Mouse (Mus musculus): Measurements from ENCODE around the gene Gpr152.

Gene Gpr152

DNA sequence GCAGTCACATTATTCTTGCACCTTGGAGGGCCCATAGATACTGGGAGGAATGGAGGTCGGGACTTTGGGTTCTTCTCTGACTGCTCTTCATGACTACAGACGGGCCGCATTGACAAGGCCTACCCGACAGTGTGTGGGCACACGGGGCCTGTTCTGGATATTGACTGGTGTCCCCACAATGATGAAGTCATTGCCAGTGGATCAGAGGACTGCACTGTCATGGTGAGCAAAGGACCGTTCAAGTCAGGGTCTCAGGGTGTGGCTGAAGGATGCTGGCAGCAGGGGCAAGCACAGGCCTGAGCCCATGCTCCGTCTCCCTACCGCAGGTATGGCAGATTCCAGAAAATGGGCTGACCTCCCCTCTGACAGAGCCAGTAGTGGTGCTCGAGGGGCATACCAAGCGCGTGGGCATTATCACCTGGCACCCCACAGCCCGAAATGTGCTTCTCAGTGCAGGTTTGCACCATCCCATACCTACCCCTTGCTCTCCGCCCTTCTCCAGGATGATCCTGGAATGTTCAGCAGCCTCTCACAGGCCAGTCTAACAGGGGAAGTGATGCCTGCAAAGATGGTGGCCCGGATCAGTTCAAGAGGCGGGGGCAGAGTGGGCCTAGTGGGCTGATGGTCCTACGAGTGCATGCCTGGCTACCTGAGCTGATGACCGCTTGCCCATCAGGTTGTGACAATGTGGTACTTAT lies 10.3 kb downstream of the Gpr152 start:
- no peak for DNase-seq (ENCODE audit: extremely low read depth, low read depth, low spot score)

DNA sequence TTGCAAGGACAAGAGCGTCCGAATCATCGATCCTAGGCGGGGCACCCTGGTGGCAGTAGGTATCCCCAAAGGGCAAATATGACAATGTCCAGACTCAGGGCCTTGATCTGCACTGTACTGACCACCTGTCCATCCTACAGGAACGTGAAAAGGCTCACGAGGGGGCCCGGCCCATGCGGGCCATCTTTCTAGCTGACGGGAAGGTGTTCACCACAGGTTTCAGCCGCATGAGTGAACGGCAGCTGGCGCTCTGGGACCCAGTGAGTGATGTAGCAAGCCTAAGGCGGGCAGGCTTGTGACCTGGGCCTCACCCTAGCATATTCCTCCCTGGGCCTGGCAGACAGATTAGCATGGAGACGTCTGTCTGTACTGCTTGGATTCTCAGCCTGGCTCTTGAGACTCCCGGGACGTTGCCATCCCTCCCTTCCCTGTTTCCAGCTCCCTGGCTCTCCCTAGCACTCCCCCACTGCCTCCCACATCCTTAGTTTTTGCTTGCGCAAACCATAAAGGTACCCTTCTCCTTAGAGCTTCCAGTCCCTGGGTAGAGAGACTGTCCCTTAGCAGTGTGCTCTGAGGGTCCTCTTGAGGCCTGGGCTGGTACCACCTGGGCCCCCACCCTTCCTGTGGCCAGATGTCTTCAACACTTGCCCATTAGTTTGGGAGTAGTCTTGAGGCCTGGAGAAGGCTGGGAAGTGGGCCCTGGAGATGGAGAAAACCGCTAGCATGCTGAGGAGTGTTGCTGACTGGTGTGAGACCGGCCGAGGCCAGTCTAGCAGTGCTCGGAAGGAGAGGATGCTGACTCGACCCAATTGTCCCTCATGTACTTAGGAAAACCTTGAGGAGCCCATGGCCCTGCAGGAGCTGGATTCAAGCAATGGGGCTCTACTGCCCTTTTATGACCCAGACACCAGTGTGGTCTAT lies 11.2 kb downstream of the Gpr152 start:
- DNase-seq (ENCODE audit: extremely low read depth, low read depth, low spot score): no peak

DNA sequence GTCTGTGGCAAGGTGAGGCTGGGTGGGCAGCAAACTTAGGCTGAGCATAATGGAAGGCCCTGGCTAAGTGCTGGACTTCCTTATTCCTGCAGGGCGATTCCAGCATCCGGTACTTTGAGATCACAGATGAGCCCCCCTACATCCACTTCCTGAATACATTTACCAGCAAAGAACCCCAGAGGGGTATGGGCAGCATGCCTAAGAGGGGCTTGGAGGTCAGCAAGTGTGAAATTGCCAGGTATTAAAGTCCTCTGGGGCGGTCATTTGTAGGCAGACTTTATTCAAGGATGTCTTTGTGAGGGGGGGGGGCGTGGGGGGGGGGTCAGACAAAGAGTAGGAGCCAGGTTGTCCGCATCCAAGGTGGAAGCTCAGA lies 11.9 kb downstream of the Gpr152 start:
- no peak for DNase-seq (ENCODE audit: extremely low read depth, low read depth, low spot score)

DNA sequence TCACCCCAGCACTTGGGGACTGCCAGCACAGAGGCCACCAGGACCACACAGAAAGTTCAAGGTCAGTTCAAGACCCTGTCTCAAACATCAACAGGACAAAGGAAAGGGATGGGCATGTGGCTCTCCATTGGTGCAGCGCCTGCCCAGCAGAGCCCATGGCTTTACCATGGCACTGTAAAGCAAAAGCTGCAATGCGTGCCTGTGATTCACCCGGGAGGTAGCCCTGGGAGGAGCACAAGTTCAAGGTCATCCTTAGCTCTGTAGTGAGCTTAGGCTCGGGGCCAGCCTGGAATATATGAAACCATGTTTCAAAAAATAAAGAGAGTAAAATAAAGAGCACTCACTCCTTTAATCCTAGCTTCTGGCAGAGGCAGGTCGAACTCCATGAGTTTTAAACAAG lies 12.3 kb downstream of the Gpr152 start:
- DNase-seq (ENCODE audit: extremely low read depth, low read depth, low spot score): no peak

DNA sequence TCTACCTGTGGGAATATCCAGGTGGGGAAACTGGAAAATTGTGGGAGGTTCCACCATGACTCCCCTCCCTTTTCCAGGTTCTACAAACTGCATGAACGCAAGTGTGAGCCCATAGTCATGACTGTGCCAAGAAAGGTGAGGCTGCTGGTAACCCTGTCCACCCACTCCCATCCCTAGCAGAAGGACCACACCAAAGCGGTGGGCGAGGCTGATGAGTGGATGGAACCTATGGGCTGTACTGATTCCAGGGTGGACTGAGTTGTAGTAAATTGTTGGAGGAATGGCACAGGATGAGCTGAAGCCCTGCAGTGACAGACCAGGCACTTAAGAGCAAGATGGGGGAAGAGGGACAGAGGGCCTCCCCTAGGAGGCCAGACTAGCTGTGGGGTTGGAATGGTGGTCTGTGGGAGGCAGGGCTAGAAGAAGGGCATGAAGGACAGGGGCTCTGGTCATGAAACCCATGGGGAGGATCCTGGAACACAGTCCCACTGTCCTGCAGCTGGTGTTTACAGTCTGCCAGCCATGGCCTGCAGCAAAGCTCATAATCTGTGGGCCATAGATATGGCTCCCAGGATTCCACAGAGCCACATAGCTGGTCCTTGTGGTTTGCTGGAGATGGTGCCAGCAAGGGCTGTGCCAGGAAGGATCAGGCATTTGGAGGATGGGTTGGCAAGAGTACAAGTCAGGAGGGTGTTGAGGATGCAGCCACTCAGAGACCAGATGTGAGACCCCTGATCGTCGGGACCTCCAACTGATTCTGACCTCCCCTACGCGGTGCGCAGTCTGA lies 13.1 kb downstream of the Gpr152 start:
- no peak for DNase-seq (ENCODE audit: extremely low read depth, low read depth, low spot score)

DNA sequence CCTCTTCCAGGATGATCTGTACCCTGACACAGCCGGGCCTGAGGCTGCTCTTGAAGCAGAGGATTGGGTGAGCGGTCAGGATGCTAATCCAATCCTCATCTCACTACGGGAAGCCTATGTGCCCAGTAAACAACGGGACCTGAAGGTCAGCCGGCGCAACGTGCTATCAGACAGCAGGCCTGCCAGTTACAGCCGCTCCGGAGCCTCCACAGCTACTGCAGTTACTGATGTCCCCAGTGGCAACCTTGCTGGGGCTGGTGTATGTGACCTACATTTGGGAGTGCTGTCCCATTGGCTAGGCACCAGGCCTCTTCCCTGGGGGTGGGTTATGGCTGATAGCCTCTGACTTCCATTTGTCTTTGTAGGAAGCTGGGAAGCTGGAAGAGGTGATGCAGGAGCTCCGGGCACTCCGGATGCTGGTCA lies 13.7 kb downstream of the Gpr152 start, which contains the start of gene Ptprcap:
Ptprcap (plus strand) TSS at position 373 of the 423 bp plus-strand sequence.
- DNase-seq (ENCODE audit: extremely low read depth, low read depth, low spot score): no peak

DNA sequence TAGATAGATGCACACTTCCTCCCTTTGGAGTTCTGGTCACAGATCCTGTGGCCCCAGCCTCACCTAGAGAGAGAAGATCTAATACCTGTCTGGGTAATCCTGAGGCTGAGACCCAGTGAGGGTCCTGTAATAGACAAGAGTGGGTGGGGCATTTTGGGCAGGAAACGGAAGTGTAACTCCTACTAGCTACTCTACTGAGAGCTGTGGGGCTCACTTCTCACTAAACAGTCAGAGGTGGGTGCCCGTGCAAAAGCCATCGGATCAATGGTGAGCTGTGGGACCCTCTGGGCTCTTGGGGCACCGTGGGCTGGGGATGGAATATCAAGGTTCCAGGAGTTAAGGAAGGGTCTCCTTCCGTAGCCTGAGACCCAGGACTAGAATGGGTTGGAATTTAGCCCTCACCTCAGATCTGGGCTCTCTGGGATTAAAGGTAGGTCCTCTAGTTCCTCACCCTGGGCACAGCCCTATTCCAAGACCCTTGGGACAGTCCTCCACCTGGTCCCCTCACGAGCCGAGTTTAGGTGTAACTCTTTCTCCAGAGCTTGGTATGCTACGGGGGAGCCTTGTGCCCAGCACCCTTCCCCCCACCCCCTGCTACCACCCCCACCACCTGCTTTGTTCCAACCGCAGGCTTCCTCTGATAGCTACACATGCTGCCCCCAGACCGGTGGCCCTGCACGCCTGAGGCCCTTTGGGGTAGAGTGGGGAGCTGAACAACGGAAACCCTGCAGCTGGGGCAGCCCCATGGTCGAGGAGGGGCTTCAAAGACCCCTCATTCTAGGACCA lies 15.0 kb downstream of the Gpr152 start:
- no peak for DNase-seq (ENCODE audit: extremely low read depth, low read depth, low spot score)

DNA sequence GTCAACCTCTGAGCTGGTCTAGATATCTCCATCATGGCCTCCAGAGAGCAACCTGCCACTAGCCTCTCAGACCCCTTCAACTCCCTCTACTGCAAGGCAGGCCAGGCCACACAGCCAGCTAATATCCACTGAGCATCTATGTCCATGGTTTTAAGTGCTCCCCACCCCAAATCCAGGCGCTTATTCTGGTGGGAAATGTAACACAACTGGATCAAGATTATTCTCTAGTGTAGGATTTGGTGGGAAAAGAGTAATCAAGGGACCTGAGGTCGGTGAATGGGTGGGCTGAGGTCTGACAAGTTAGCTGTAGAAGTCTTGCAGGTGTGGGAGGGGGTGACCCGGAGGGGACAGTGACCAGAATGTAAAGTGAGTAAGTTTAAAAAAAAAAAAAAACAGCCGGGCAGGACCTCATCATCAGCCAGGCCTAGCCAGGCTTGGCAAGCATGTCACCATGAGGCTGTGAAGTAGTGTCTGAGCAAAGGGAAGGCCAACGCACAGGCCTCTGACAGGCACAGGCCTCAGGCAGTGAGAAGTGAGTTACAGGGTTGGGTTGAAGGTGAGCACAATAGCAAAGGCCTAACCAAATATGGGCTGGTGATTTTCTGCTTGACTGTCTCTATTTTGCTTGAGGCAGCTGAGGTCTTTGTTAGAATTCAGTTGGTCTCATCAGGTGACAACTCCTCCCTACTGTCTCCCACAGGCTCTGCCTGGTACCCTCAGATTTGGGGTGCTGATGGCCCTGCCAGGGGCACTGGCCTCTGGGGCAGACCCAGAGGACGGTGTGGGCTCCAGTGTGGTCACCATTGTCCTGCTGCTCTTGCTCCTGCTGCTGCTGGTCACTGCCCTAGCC lies 15.9 kb downstream of the Gpr152 start:
- DNase-seq (ENCODE audit: extremely low read depth, low read depth, low spot score): no peak

DNA sequence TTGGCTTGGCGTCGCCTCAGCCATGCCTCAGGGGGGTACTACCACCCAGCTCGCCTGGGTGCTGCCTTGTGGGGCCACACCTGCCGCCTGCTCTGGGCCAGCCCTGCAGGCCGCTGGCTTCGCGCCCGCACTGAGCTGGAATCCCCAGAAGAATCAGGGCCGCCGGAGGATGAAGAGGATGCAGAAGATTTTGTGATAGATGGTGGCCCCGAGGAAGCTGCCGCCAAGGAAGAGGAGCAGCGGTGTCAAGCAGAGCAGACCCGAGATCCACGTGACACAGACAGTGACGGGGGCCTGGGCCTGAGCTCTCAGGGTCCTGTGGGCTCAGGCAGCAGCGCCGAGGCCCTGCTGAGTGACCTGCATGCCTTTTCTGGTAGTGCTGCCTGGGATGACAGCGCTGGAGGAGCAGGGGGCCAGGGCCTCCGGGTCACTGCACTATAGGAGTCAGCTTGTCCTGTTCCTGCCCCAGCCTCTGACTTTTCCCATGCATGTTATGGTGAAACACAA lies 16.5 kb downstream of the Gpr152 start:
- DNase-seq (ENCODE audit: extremely low read depth, low read depth, low spot score): no peak

DNA sequence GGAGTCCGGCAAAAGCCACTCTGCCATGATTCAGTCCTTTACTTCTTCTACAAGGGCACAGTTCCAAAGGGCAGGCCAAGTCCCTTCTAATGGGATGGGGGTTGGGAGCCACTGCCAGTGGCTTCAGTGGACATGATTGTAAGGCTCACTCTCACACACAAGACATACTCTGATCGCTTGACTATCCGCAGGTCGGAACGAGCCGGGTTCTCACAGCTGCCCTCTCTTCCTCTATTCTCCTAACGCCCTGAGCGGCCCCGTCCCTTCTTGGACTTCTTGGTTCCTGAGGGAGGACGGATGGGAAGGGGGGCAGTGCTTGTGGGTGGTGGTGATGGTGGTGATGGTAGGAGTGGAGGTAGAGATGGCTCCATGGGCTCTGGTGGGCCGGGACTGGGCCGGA lies 17.2 kb downstream of the Gpr152 start:
- no peak for DNase-seq (ENCODE audit: extremely low read depth, low read depth, low spot score)

DNA sequence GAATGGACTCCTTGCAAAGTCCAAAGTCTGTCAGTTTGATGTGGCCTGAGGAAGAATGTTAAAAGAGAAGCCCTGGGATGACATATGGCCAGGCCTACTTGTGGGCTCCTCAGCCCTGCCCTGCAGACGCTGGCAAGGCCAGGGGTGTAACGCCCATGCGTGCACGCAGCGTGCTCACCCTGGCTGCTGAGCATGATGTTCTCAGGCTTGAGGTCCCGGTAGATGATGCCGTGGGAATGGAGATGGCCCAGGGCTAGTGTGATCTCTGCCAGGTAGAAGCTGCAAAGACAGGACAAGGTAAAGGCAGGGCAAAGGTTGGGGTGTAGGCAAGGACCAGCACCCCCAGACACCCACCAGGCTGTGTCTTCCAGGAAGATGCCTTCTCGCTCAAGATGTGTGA lies 19.5 kb downstream of the Gpr152 start:
- DNase-seq (ENCODE audit: extremely low read depth, low read depth, low spot score): no peak

DNA sequence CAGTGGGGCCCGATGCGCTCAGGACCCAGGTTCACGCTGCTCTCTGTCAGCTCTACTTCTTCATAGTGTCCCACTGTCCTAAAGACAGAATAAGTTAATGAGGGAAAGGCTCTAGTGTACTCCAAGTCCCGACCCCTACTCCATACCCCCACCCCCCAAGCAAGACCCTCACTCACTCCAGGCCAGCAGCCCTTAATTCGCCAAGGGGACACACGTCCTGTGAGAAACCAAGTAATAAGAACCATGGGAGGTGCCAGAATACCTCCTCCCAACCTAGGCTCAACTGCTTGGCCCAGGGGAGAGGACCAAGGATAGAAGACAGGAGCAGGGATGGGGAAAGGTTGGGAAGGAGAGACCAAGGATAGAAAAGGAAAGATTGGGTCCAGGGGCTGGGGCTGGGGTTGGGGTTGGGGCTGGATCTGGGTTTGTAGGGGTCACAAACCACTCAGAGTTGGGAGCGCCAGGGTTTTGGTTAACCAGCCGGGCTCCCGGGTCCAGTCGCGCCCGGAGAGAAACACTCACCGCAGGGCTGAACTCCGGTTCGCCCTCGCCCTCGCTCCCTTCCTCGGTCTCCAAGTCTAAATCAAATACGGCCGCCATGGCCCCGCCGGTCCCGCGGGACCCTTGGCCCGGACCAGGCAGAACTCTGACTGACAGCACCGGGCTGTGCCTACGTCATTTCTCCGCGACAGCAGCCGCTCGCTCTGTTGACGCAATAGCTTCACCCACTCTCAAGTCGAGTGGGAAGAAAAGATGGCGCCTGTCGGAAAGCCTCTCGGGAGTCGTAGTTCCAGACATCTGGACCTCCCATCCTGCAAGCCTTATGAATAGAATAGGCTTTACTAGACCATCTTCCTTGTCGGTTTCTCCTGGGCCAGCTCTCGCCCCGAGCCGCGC lies 23.3 kb downstream of the Gpr152 start, which contains the start of gene Rps6kb2:
Rps6kb2 (minus strand) TSS at position 709 of the 897 bp plus-strand sequence.
- DNase-seq (ENCODE audit: extremely low read depth, low read depth, low spot score): no peak

DNA sequence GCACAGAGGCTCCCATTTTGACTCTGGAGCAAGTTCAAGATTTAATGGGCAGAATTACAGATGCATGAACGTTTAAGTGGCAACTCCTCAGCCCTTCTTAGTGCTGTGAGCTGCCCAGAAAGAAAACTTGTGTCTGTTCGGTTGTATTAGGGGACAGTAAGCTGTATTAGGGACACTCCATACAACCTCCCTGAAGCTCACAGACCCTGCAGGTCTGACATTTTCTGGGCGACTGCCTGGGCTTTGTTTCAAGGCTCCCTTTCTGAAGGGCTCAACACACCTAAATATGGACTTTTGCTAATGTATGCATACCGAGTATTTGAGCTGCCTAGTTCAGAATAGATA lies 23.9 kb downstream of the Gpr152 start:
- no peak for DNase-seq (ENCODE audit: extremely low read depth, low read depth, low spot score)

DNA sequence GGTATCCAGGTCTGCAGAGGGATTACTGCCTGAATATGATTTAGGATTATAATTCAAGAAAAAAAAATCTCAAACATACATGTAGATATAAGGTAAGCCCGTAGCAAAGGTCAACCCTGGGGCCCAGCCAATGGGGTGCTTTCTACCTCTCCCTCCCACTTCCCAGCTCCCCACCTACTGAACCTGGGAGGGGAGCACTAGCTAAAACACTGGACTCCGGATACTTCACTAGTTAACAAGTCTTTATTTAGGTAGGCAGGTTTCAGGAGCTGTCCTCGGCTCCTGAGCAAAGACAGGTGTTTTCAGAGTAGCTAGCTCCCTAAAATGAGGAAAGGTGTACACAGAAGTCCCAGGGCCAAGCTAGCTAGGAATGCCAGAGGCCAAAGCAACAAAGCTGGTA lies 24.5 kb downstream of the Gpr152 start:
- no peak for DNase-seq (ENCODE audit: extremely low read depth, low read depth, low spot score)

DNA sequence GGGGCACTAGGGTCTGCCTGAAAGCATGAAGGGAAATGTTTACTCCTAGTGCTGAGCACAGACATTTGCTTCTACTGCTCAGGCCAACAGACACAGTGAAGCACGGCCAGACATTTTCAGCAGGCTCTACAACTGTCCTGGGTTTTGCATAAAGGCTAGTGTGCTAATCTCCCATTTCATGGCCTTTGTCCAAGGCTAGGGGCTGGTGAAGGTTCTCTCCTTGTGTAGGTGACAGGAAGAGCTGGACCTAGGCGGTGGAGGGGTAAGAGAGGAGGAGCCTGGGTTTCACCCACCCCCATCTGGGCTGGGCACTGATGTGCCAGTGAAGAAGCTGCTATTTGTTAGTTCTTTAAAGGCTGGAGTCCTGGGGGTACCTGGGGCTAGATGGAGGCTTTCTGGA lies 25.1 kb downstream of the Gpr152 start:
- no peak for DNase-seq (ENCODE audit: extremely low read depth, low read depth, low spot score)

DNA sequence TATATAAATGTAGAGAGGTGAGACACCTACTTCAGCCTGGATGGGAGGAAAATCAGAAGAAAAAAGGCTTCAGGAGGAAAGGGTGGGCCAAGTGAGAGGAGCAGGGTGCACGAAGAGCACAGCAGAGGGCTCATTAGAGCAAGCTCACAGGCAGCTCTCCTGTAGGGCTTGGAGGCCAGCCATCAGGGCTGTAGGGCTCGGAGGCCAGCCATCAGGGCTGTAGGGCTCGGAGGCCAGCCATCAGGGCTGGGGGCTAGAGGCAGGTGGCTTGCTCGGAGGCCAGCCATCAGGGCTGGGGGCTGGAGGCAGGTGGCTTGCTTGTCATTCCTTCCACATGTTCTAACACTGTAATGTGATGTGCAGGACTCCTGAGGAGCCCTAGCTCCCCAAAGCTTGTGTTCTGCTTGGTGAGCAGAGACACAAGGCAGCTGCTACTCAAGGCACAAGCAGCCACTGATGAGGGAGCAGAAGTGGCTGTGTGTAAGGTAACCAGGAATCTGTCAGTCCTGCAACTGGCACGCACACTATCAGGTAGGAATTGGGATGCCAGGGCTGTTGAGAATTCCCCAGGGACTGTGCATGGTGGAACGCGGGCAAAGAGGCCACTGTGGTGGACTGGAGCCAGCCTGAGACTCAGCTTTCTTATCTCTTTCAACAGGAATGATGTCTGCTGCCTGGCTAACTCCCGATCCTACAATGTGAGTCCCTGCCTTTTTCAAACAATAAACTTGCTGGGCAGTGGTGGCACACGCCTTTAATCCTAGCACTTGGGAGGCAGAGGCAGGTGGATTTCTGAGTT lies 27.3 kb downstream of the Gpr152 start:
- DNase-seq (ENCODE audit: extremely low read depth, low read depth, low spot score): no peak

DNA sequence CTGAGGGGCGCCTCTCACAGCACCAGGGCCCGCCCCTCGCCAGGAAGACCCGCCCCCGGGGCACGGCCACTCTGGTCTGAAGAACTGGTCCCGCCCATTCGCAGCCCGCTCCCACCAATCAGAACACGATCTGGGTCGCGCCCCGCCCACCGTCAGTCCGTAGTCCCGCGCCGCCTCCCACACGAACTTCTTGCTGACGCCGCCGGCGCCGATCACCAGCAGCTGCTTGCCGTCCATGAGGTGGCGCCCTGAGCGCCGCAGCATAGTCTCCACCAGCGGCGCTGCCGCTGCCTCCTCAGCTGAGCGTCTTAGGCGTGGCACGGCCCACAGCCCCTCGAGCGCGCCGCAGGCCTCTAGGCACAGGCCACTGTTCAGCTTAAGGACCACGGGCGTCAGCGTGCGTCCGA lies 29.8 kb downstream of the Gpr152 start:
- no peak for DNase-seq (ENCODE audit: extremely low read depth, low read depth, low spot score)

DNA sequence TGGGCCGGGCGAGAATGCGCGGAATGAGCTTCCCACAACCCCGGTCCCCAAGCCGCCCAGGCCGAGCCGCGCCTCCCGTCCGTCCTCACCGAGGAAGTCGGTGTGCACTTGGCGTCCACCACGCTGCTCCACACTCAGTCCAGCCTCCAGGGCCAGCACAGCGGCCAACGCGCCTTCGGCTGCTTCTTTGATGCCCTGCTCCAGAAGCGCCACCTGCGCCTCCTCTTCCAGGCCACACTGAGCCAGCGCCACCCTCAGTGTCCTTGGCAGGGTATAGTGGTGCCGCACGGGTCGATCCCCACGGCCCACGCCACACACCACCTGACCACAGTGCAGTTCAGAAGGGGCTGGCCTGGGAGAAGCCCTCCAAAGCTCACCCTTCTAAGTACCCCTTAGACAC lies 30.2 kb downstream of the Gpr152 start:
- no peak for DNase-seq (ENCODE audit: extremely low read depth, low read depth, low spot score)

All from fat pad, adult 2 months (tissue).